Mouse (Mus musculus): ENCODE results near the gene Parn. TPM values are rescaled to one million over a fixed set of nuclear protein-coding genes. Genes with fewer than 3 reads are reported as not detected.

Gene Parn
- polyA plus RNA-seq, 1 experiment from 2014 or later: 42.5 TPM

GRCm38 (mm10) chr16:13588182-13589048 lies 79.6 kb downstream of the Parn start:
- Histone ChIP-seq H3K9me3 (replicated peaks) (no peaks in the 10 kb centered on the region), H3K27me3 (no peaks in the 10 kb centered on the region), H3K4me2 (replicated peaks) (no peak overlapping the region), H3K27ac (replicated peaks) (no peak overlapping the region; the same call in 1 of the 2 replicates), H3K9ac (no peak overlapping the region), H3K4me3 (replicated peaks) (no peak overlapping the region), H3K4me1 (peaks cover 6% of the 10 kb centered on the region; the same call in 1 of the 2 replicates), H3K36me3 (peaks cover 8% of the 10 kb centered on the region)
- 70% methylated on average over 5 of the region's 5 CpGs for WGBS
- ATAC-seq (ENCODE audit: insufficient number of reproducible peaks, low FRiP score, low TSS enrichment, low read depth): peak; percentile 65

- 62% methylated on average over 9 of the region's 9 CpGs for WGBS
- Histone ChIP-seq H3K9ac (no peak overlapping the region), H3K4me2 (replicated peaks) (no peak overlapping the region), H3K4me3 (replicated peaks) (no peak overlapping the region), H3K9me3 (replicated peaks) (no peaks in the 10 kb centered on the region), H3K4me1 (peaks cover 6% of the 10 kb centered on the region; the same call in 1 of the 2 replicates), H3K36me3 (no peaks in the 10 kb centered on the region), H3K27ac (replicated peaks) (no peak overlapping the region), H3K27me3 (no peaks in the 10 kb centered on the region)
- no peak for ATAC-seq (ENCODE audit: insufficient number of reproducible peaks, low FRiP score, low TSS enrichment, low read depth)
Measured at GRCm38 (mm10) chr16:13585234-13585633, 82.7 kb downstream of the Parn start.

GRCm38 (mm10) chr16:13580784-13581183 lies 87.2 kb downstream of the Parn start:
- no peak overlapping the region for H3K27ac ChIP-seq (replicated peaks)
- H3K4me1 ChIP-seq: no peaks in the 10 kb centered on the region
- no peaks in the 10 kb centered on the region for H3K36me3 ChIP-seq
- WGBS: 92% methylated on average over 3 of the region's 3 CpGs
- no peaks in the 10 kb centered on the region for H3K9me3 ChIP-seq (replicated peaks)
- no peak overlapping the region for H3K4me3 ChIP-seq (replicated peaks)
- no peaks in the 10 kb centered on the region for H3K27me3 ChIP-seq
- no peak overlapping the region for H3K4me2 ChIP-seq (replicated peaks)
- no peak overlapping the region for H3K9ac ChIP-seq
- no peak for ATAC-seq (ENCODE audit: insufficient number of reproducible peaks, low FRiP score, low TSS enrichment, low read depth)

- 95% methylated on average over 1 of the region's 1 CpGs for WGBS
- H3K36me3 ChIP-seq: no peaks in the 10 kb centered on the region
- no peak overlapping the region for H3K4me2 ChIP-seq (replicated peaks)
- ATAC-seq (ENCODE audit: insufficient number of reproducible peaks, low FRiP score, low TSS enrichment, low read depth): no peak
- H3K9ac ChIP-seq: no peak overlapping the region
- H3K27me3 ChIP-seq: no peaks in the 10 kb centered on the region
- H3K27ac ChIP-seq (replicated peaks): no peak overlapping the region
- H3K4me3 ChIP-seq (replicated peaks): no peak overlapping the region
- H3K4me1 ChIP-seq: no peaks in the 10 kb centered on the region
- no peaks in the 10 kb centered on the region for H3K9me3 ChIP-seq (replicated peaks)
Measured at GRCm38 (mm10) chr16:13580016-13580415, 88.0 kb downstream of the Parn start.

- H3K36me3 ChIP-seq: no peaks in the 10 kb centered on the region
- WGBS: 75% methylated on average over 4 of the region's 4 CpGs
- H3K27ac ChIP-seq (replicated peaks): no peak overlapping the region
- no peak for ATAC-seq (ENCODE audit: insufficient number of reproducible peaks, low FRiP score, low TSS enrichment, low read depth)
- H3K4me2 ChIP-seq (replicated peaks): no peak overlapping the region
- H3K4me3 ChIP-seq (replicated peaks): no peak overlapping the region
- H3K9me3 ChIP-seq (replicated peaks): no peaks in the 10 kb centered on the region
- H3K27me3 ChIP-seq: no peaks in the 10 kb centered on the region
- H3K4me1 ChIP-seq: no peaks in the 10 kb centered on the region
- no peak overlapping the region for H3K9ac ChIP-seq
Measured at GRCm38 (mm10) chr16:13575306-13575705, 92.7 kb downstream of the Parn start.

- Histone ChIP-seq H3K4me2 (replicated peaks) (no peak overlapping the region), H3K9ac (no peak overlapping the region), H3K36me3 (peaks cover 3% of the 10 kb centered on the region; the same call in 1 of the 2 replicates), H3K27me3 (no peaks in the 10 kb centered on the region), H3K4me3 (replicated peaks) (no peak overlapping the region), H3K9me3 (replicated peaks) (no peaks in the 10 kb centered on the region), H3K4me1 (no peaks in the 10 kb centered on the region), H3K27ac (replicated peaks) (no peak overlapping the region)
- no peak for ATAC-seq (ENCODE audit: insufficient number of reproducible peaks, low FRiP score, low TSS enrichment, low read depth)
- whole genome bisulfite sequencing: 100% methylated on average over 2 of the region's 2 CpGs
Measured at GRCm38 (mm10) chr16:13568280-13568679, 99.7 kb downstream of the Parn start.

- no peaks in the 10 kb centered on the region for H3K4me1 ChIP-seq
- ATAC-seq (ENCODE audit: insufficient number of reproducible peaks, low FRiP score, low TSS enrichment, low read depth): no peak
- H3K27me3 ChIP-seq: no peaks in the 10 kb centered on the region
- H3K27ac ChIP-seq (replicated peaks): no peak overlapping the region
- no peak overlapping the region for H3K9ac ChIP-seq
- H3K4me2 ChIP-seq (replicated peaks): no peak overlapping the region
- H3K4me3 ChIP-seq (replicated peaks): no peak overlapping the region
- 81% methylated on average over 1 of the region's 1 CpGs for WGBS
- H3K9me3 ChIP-seq (replicated peaks): no peaks in the 10 kb centered on the region
- peaks cover 3% of the 10 kb centered on the region; the same call in 1 of the 2 replicates for H3K36me3 ChIP-seq
Measured at GRCm38 (mm10) chr16:13567614-13568013, 100.4 kb downstream of the Parn start.

GRCm38 (mm10) chr16:13566351-13566750 lies 101.6 kb downstream of the Parn start:
- Histone ChIP-seq H3K9ac (no peak overlapping the region), H3K36me3 (peaks cover 3% of the 10 kb centered on the region; the same call in 1 of the 2 replicates), H3K4me1 (no peaks in the 10 kb centered on the region), H3K4me3 (replicated peaks) (no peak overlapping the region), H3K27me3 (no peaks in the 10 kb centered on the region), H3K4me2 (replicated peaks) (no peak overlapping the region), H3K9me3 (replicated peaks) (no peaks in the 10 kb centered on the region), H3K27ac (replicated peaks) (no peak overlapping the region)
- no peak for ATAC-seq (ENCODE audit: insufficient number of reproducible peaks, low FRiP score, low TSS enrichment, low read depth)
- WGBS: 84% methylated on average over 6 of the region's 6 CpGs

- Histone ChIP-seq H3K27me3 (no peaks in the 10 kb centered on the region), H3K4me2 (replicated peaks) (no peak overlapping the region), H3K27ac (replicated peaks) (no peak overlapping the region), H3K36me3 (peaks cover 3% of the 10 kb centered on the region; the same call in 1 of the 2 replicates), H3K4me1 (no peaks in the 10 kb centered on the region), H3K4me3 (replicated peaks) (no peak overlapping the region), H3K9ac (no peak overlapping the region), H3K9me3 (replicated peaks) (no peaks in the 10 kb centered on the region)
- ATAC-seq (ENCODE audit: insufficient number of reproducible peaks, low FRiP score, low TSS enrichment, low read depth): no peak
- WGBS: 89% methylated on average over 5 of the region's 5 CpGs
Measured at GRCm38 (mm10) chr16:13565291-13565690, 102.7 kb downstream of the Parn start.

- H3K4me1 ChIP-seq: 0 out of 2 replicates have a peak, but pooled peaks cover 6% of the 10 kb centered on the region
- H3K9ac ChIP-seq: no peak overlapping the region
- no peaks in the 10 kb centered on the region for H3K9me3 ChIP-seq (replicated peaks)
- H3K27me3 ChIP-seq: no peaks in the 10 kb centered on the region
- no peak overlapping the region for H3K4me3 ChIP-seq (replicated peaks)
- no peak for ATAC-seq (ENCODE audit: insufficient number of reproducible peaks, low FRiP score, low TSS enrichment, low read depth)
- H3K36me3 ChIP-seq: no peaks in the 10 kb centered on the region; the same call in 1 of the 2 replicates
- H3K4me2 ChIP-seq (replicated peaks): no peak overlapping the region
- H3K27ac ChIP-seq (replicated peaks): no peak overlapping the region
- WGBS: 39% methylated on average over 2 of the region's 2 CpGs
Measured at GRCm38 (mm10) chr16:13557784-13558183, 110.2 kb downstream of the Parn start.

GRCm38 (mm10) chr16:13556954-13557470 lies 111.0 kb downstream of the Parn start:
- no peak for ATAC-seq (ENCODE audit: insufficient number of reproducible peaks, low FRiP score, low TSS enrichment, low read depth)
- Histone ChIP-seq H3K4me1 (0 out of 2 replicates have a peak, but pooled peaks cover 6% of the 10 kb centered on the region), H3K9me3 (replicated peaks) (no peaks in the 10 kb centered on the region), H3K9ac (no peak overlapping the region), H3K27me3 (no peaks in the 10 kb centered on the region), H3K36me3 (no peaks in the 10 kb centered on the region; the same call in 1 of the 2 replicates), H3K4me2 (replicated peaks) (no peak overlapping the region), H3K27ac (replicated peaks) (no peak overlapping the region), H3K4me3 (replicated peaks) (no peak overlapping the region)
- 63% methylated on average over 9 of the region's 9 CpGs for WGBS
